Mouse (Mus musculus) lung, postnatal 4 days (tissue): ENCODE results near the gene Ier3.

Experiments
- DNase-seq, 2 experiments: peaks; one replicate each; pipeline ENCODE4 v3.0.0; 2021

Gene Ier3

GRCm38 (mm10) chr17:35821439-35822430 lies at the start of gene Ier3:
Ier3 (plus strand) TSS chr17:35821684.
- DNase-seq: peak; percentile 94 to 95

- peak; percentile 85 to 88 for DNase-seq
Measured at GRCm38 (mm10) chr17:35776811-35777609, 44.5 kb upstream of the Ier3 start.

GRCm38 (mm10) chr17:35778965-35779364 lies 42.5 kb upstream of the Ier3 start:
- no peak for DNase-seq

- DNase-seq: peak; percentile 57 to 59
Measured at GRCm38 (mm10) chr17:35779466-35780205, 41.8 kb upstream of the Ier3 start.

GRCm38 (mm10) chr17:35780362-35780761 lies 41.1 kb upstream of the Ier3 start:
- peak in 1 of 2 experiments; percentile 19 for DNase-seq

- peak in 1 of 2 experiments; percentile 23 for DNase-seq
Measured at GRCm38 (mm10) chr17:35782398-35782797, 39.1 kb upstream of the Ier3 start.

GRCm38 (mm10) chr17:35782924-35783323 lies 38.6 kb upstream of the Ier3 start:
- DNase-seq: no peak

- DNase-seq: peak; percentile 61 to 80
Measured at GRCm38 (mm10) chr17:35783944-35784343, 37.5 kb upstream of the Ier3 start.

GRCm38 (mm10) chr17:35785140-35785539 lies 36.3 kb upstream of the Ier3 start:
- no peak for DNase-seq

GRCm38 (mm10) chr17:35787493-35787892 lies 34.0 kb upstream of the Ier3 start:
- DNase-seq: no peak

- no peak for DNase-seq
Measured at GRCm38 (mm10) chr17:35788025-35788424, 33.5 kb upstream of the Ier3 start.

- DNase-seq: no peak
Measured at GRCm38 (mm10) chr17:35790933-35791332, 30.6 kb upstream of the Ier3 start.

- DNase-seq: no peak
Measured at GRCm38 (mm10) chr17:35792837-35793236, 28.6 kb upstream of the Ier3 start.

GRCm38 (mm10) chr17:35795099-35795498 lies 26.4 kb upstream of the Ier3 start:
- DNase-seq: no peak

- no peak for DNase-seq
Measured at GRCm38 (mm10) chr17:35795656-35796055, 25.8 kb upstream of the Ier3 start.

- DNase-seq: no peak
Measured at GRCm38 (mm10) chr17:35796835-35797234, 24.6 kb upstream of the Ier3 start.

GRCm38 (mm10) chr17:35800905-35801304 lies 20.6 kb upstream of the Ier3 start:
- DNase-seq: no peak

GRCm38 (mm10) chr17:35803020-35803419 lies 18.5 kb upstream of the Ier3 start:
- DNase-seq: peak in 1 of 2 experiments; percentile 55

- DNase-seq: no peak
Measured at GRCm38 (mm10) chr17:35803858-35804399, 17.6 kb upstream of the Ier3 start.

- DNase-seq: peak; percentile 69 to 86
Measured at GRCm38 (mm10) chr17:35808073-35808472, 13.4 kb upstream of the Ier3 start.

- DNase-seq: no peak
Measured at GRCm38 (mm10) chr17:35809395-35809794, 12.1 kb upstream of the Ier3 start.

GRCm38 (mm10) chr17:35810900-35811648 lies 10.4 kb upstream of the Ier3 start:
- no peak for DNase-seq
